Mouse (Mus musculus): ENCODE measurements around the gene Ttc27.

DNA sequence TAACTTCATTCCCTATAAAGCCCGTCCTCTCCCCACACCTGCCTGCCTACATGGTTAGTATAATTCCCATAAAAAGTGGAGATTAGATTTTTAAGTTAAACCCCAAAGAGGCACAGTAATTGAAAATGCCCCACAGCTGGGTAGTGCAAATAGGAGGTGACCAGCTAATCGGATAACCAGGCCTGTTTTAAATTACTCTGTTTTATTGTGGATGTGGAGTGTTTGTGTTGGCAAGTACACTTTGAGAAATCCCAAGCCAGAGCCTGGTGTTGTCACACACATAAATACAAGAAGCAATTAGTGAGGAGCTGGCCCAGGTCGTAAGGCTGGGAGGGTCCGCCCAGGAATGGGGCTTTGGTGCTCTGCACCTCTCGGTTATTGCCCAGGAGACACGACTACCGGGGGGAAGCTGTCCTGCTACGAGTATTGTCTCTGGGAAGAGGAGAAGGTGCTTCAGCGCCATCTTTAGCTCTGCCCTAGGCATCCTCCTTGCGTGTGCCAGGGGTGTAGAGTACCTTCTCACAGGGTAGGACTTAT lies 68.7 kb downstream of the Ttc27 start:
- no peak for TF ChIP-seq POLR2A (IDR thresholded peaks at IDR 0.05; ENCODE audit: borderline replicate concordance, insufficient read depth, low read length)
- TF ChIP-seq CTCF (IDR thresholded peaks at IDR 0.05; ENCODE audit: borderline replicate concordance, insufficient read depth, low read depth, low read length) = no peak
